Comparison of ENCODE assay signal across 9 mouse cellular contexts in the genomic region with DNA sequence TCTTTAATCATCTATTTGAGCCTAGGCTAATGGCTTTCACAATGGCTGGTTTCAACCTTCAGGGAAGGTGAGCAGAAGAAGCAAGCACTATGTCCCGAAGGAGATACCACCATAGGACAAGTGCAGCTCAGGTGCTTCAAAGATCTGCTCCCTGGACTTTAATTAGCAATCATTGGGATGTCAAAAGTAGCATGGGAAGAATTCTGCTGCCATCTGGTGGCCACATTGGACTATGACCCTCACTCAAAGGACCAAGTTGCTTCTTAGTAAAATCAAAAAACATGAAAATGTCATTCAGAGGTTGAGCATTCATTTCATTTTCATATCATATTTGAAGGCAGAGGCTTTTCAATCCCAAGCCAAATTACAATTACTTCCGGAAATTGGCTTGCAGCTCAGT.
A peak's percentile ranks its signal among the peaks of the same experiment; 100 is the strongest.
DNase-seq lines count a peak whose midpoint lies in the region; ATAC-seq lines count a peak whose summit lies in the region.
"Had no signal": no experiment of that assay in that cellular context is flagged by ENCODE, and none has a peak within 500 bp of the region (broad histone marks: within the 10 kb centered on the region; RNA-seq: fewer than 3 reads in every experiment).

No protein-coding gene starts in this region.

- 35% methylated on average over 2 of the region's 2 CpGs for WGBS in midbrain, embryonic 16.5 days

- peak; percentile 26 for DNase-seq in left cerebral cortex, adult 11 months (ENCODE audit: low spot score)
- no peak for DNase-seq in left cerebral cortex, adult 8-10 months (ENCODE audit: low spot score in 2 of 2)
- peak; percentile 15 for DNase-seq in MEL-GATA-1-ER (ENCODE audit: extremely low read depth, low read depth)
- peak; percentile 11 for DNase-seq in c-Kit-positive CD71-positive TER-119-positive erythroid progenitor cells, embryonic 14.5 days (ENCODE audit: low spot score)
- peak; percentile 11 to 79 for DNase-seq in frontal cortex, adult 2 months (ENCODE audit: extremely low spot score in 1 of 2, low spot score in 1 of 2)
- peak; percentile 27 to 49 for DNase-seq in left cerebral cortex, postnatal 10 days (ENCODE audit: extremely low spot score in 1 of 2, low spot score in 2 of 2)
- DNase-seq in retina, postnatal 1 day: peak; percentile 71

- H3K27ac ChIP-seq in midbrain, embryonic 16.5 days (ENCODE audit: low read length): no peak overlapping the region

- no peak overlapping the region for H3K9ac ChIP-seq in midbrain, embryonic 16.5 days (ENCODE audit: low read depth, low read length)

- no peaks in the 10 kb centered on the region for H3K4me1 ChIP-seq in midbrain, embryonic 16.5 days (ENCODE audit: control insufficient read depth, insufficient read depth, low read length)

- no peak for ATAC-seq in midbrain, embryonic 16.5 days

- no peaks in the 10 kb centered on the region; the same call in 1 of the 2 replicates for H3K27me3 ChIP-seq in midbrain, embryonic 16.5 days (ENCODE audit: control insufficient read depth, insufficient read depth, low read depth, low read length)

- no peak overlapping the region for H3K4me3 ChIP-seq in midbrain, embryonic 16.5 days (ENCODE audit: low read depth, low read length)
- H3K4me3 ChIP-seq: myocyte had no signal

- 0 out of 2 replicates have a peak, but pooled peaks cover 3% of the 10 kb centered on the region for H3K9me3 ChIP-seq in midbrain, embryonic 16.5 days (replicated peaks; ENCODE audit: control insufficient read depth, low read length, poor library complexity, severe bottlenecking)

- no peaks in the 10 kb centered on the region for H3K36me3 ChIP-seq in midbrain, embryonic 16.5 days (ENCODE audit: control insufficient read depth, insufficient read depth, low read length)

- intact Hi-C loops in left cerebral cortex, postnatal 10 days (cut with DNase I): loop anchor here (5.0 to 10.0 kb wide), 4 partner anchors 150 to 840 kb away; no protein-coding TSS in a partner anchor

- H3K4me2 ChIP-seq in midbrain, embryonic 16.5 days (ENCODE audit: low read length): no peak overlapping the region

Comparison
In these comparisons a context has a peak if more than half of its experiments do, and no peak if none do; other contexts are left out.
1. DNase-seq: peak in left cerebral cortex, adult 11 months (single experiment), MEL-GATA-1-ER (single experiment), c-Kit-positive CD71-positive TER-119-positive erythroid progenitor cells, embryonic 14.5 days (single experiment), frontal cortex, adult 2 months (2 of 2), left cerebral cortex, postnatal 10 days (2 of 2) and retina, postnatal 1 day (single experiment); none in left cerebral cortex, adult 8-10 months (0 of 2).